Mouse (Mus musculus): ENCODE data around the gene Vmn1r62. TPM values are rescaled to one million over a fixed set of nuclear protein-coding genes. Genes with fewer than 3 reads are reported as not detected.
"Not testable (repeated sequence)": the region's sequence is repeated elsewhere in the genome, so short reads cannot be mapped to it uniquely, and the experiment has no call there.

Vmn1r62 gene
- not detected in 2 replicates for polyA plus RNA-seq (2015; fragmentation: Nextera tagmentation; extraction: Ambion mirVana)

DNA sequence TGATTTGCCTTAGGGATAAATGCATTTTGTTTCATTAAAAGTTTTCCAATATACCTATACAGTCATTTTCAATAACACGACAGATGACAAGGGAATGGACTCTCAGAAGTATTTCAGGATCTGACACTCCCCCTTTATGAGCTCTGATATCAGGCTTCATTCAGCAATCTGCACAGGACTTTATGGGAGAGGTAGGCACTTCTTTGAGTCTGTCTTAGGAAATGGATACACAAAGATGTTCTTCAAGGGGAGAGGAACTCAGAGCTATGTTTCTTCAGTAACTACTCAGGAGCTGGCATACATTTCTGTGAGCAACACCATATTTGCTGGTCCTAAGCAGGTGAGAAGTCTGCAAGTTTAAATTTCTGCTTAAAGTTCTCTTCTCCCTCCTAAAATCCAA, at the start of gene Vmn1r62:
TSS of gene Vmn1r62 (plus strand) at position 301 of the 400 bp plus-strand sequence.
- H3K27me3 ChIP-seq, H3K4me1 ChIP-seq: not testable (repeated sequence)
- WGBS, result no CpG with 5 or more reads among the region's 1 CpGs

More for the DNA sequence above, at the start of gene Vmn1r62:
- ATAC-seq (replicated peaks; ENCODE audit: low FRiP score); H3K27ac ChIP-seq; H3K4me3 ChIP-seq (replicated peaks); H3K9ac ChIP-seq; H3K4me2 ChIP-seq; H3K36me3 ChIP-seq; H3K9me3 ChIP-seq (replicated peaks): not testable (repeated sequence)

Other genes with a start within 250 kb of the Vmn1r62 start
- not detected in 2 replicates for gene Vmn1r59, start 216.9 kb upstream of the Vmn1r62 start, polyA plus RNA-seq (2015; fragmentation: Nextera tagmentation; extraction: Ambion mirVana)
- gene Vmn2r28, start 179.7 kb upstream of the Vmn1r62 start, polyA plus RNA-seq (2015; fragmentation: Nextera tagmentation; extraction: Ambion mirVana), result not detected in 2 replicates
- gene Vmn1r60, start 126.3 kb upstream of the Vmn1r62 start, polyA plus RNA-seq (2015; fragmentation: Nextera tagmentation; extraction: Ambion mirVana), result not detected in 2 replicates
- gene Vmn1r61, start 60.3 kb upstream of the Vmn1r62 start, polyA plus RNA-seq (2015; fragmentation: Nextera tagmentation; extraction: Ambion mirVana), result not detected in 2 replicates
- gene Vmn1r63, start 131.8 kb downstream of the Vmn1r62 start, polyA plus RNA-seq (2015; fragmentation: Nextera tagmentation; extraction: Ambion mirVana), result not detected in 2 replicates
- not detected in 2 replicates for gene Vmn1r64, start 210.9 kb downstream of the Vmn1r62 start, polyA plus RNA-seq (2015; fragmentation: Nextera tagmentation; extraction: Ambion mirVana)